Mouse (Mus musculus): ENCODE measurements around the gene Crtap. TPM values are rescaled to one million over a fixed set of nuclear protein-coding genes. Genes with fewer than 3 reads are reported as not detected.
"Not testable (repeated sequence)": the region's sequence is repeated elsewhere in the genome, so short reads cannot be mapped to it uniquely, and the experiment has no call there.

The Crtap gene
- total RNA-seq, 2 experiments from 2014 or later: 89.9 to 96.4 TPM

- DNase-seq: no peak
Observed at GRCm38 (mm10) chr9:114395258-114395657, 4.8 kb upstream of the Crtap start.

- no peak for DNase-seq
Observed at GRCm38 (mm10) chr9:114394677-114395076, 4.2 kb upstream of the Crtap start.

GRCm38 (mm10) chr9:114394136-114394535 is 3.7 kb upstream of the Crtap start:
- DNase-seq: not testable (repeated sequence)

GRCm38 (mm10) chr9:114390749-114391075 is 237 bp upstream of the Crtap start:
- no peak for DNase-seq

GRCm38 (mm10) chr9:114389371-114389904 is 1.0 kb downstream of the Crtap start:
- DNase-seq: no peak

- DNase-seq: peak; percentile 38
Observed at GRCm38 (mm10) chr9:114388701-114389370, 1.6 kb downstream of the Crtap start.

- no peak for DNase-seq
Observed at GRCm38 (mm10) chr9:114388288-114388687, 2.2 kb downstream of the Crtap start.

- peak; percentile 37 for DNase-seq
Observed at GRCm38 (mm10) chr9:114387086-114387485, 3.4 kb downstream of the Crtap start.

- no peak for DNase-seq
Observed at GRCm38 (mm10) chr9:114385160-114385559, 5.3 kb downstream of the Crtap start.

GRCm38 (mm10) chr9:114384691-114385090 is 5.8 kb downstream of the Crtap start:
- no peak for DNase-seq

GRCm38 (mm10) chr9:114382936-114383710 is 7.4 kb downstream of the Crtap start:
- no peak for DNase-seq

GRCm38 (mm10) chr9:114380881-114381733 is 9.4 kb downstream of the Crtap start:
- DNase-seq: peak; percentile 48

GRCm38 (mm10) chr9:114379871-114380270 is 10.6 kb downstream of the Crtap start:
- no peak for DNase-seq

- DNase-seq: no peak
Observed at GRCm38 (mm10) chr9:114377168-114377567, 13.3 kb downstream of the Crtap start.

GRCm38 (mm10) chr9:114375276-114375962 is 15.1 kb downstream of the Crtap start:
- DNase-seq: no peak

- DNase-seq: not testable (repeated sequence)
Observed at GRCm38 (mm10) chr9:114371717-114372116, 18.8 kb downstream of the Crtap start.

GRCm38 (mm10) chr9:114369389-114369788 is 21.1 kb downstream of the Crtap start:
- not testable (repeated sequence) for DNase-seq

GRCm38 (mm10) chr9:114368471-114368858 is 22.0 kb downstream of the Crtap start:
- no peak for DNase-seq

- DNase-seq: peak; percentile 92
Observed at GRCm38 (mm10) chr9:114367783-114368470, 22.5 kb downstream of the Crtap start.

- DNase-seq: not testable (repeated sequence)
Observed at GRCm38 (mm10) chr9:114329855-114330254, 60.6 kb downstream of the Crtap start, which contains the start of gene Bcl2a1c. Gene Bcl2a1c, plus strand, starts transcription at chr9:114330135.

- not testable (repeated sequence) for DNase-seq
Observed at GRCm38 (mm10) chr9:114328332-114328731, 62.1 kb downstream of the Crtap start.

Data from adrenal gland, postnatal 10 days (tissue).